Mouse (Mus musculus): ENCODE results near the gene Emid1. TPM values are rescaled to one million over a fixed set of nuclear protein-coding genes. Genes with fewer than 3 reads are reported as not detected.

Gene Emid1
- polyA plus RNA-seq, 1 experiment from 2014 or later: 13.1 TPM

DNA sequence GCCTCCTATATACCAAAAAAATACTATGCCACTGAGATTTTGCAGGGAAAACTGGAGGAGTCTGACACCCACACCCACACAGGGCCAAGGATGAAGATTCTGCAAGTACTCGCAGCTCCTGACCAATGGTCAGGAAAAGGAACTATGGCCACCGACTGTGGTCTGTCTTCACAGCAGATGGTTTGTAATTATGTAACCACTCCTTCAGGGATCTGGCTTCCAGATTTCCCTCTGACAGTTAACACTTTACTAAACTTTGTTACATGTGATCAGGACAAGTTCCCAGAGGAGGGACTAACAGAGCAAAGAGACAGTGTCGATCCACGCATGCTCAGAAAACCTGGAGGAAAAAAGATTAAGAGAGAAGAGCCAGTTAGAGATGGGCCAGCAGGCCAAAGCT, 19.3 kb downstream of the Emid1 start:
- WGBS: 80% methylated on average over 4 of the region's 4 CpGs
- Histone ChIP-seq H3K4me3 (no peak overlapping the region), H3K36me3 (replicated peaks) (no peaks in the 10 kb centered on the region), H3K9me3 (no peaks in the 10 kb centered on the region), H3K27ac (replicated peaks) (no peak overlapping the region), H3K4me1 (peaks cover 27% of the 10 kb centered on the region), H3K27me3 (replicated peaks; ENCODE audit: low read depth, poor library complexity, severe bottlenecking) (0 out of 2 replicates have a peak, but pooled peaks cover 4% of the 10 kb centered on the region)
- no peak for DNase-seq (ENCODE audit: low spot score)

- Histone ChIP-seq H3K4me3 (no peak overlapping the region), H3K4me1 (peaks cover 26% of the 10 kb centered on the region), H3K27ac (replicated peaks) (peak overlapping the region; percentile 2; the same call in 1 of the 2 replicates), H3K36me3 (replicated peaks) (no peaks in the 10 kb centered on the region), H3K9me3 (no peaks in the 10 kb centered on the region), H3K27me3 (replicated peaks; ENCODE audit: low read depth, poor library complexity, severe bottlenecking) (0 out of 2 replicates have a peak, but pooled peaks cover 1% of the 10 kb centered on the region)
- DNase-seq (ENCODE audit: low spot score): no peak
- 60% methylated on average over 4 of the region's 4 CpGs for WGBS
Measured at GRCm38 (mm10) chr11:5130111-5130665, 21.9 kb downstream of the Emid1 start.

- Histone ChIP-seq H3K9me3 (no peaks in the 10 kb centered on the region), H3K27me3 (replicated peaks; ENCODE audit: low read depth, poor library complexity, severe bottlenecking) (no peaks in the 10 kb centered on the region), H3K4me3 (no peak overlapping the region), H3K27ac (replicated peaks) (peak overlapping the region; percentile 69), H3K4me1 (peaks cover 21% of the 10 kb centered on the region), H3K36me3 (replicated peaks) (peaks cover under 1% of the 10 kb centered on the region; the same call in 1 of the 2 replicates)
- 58% methylated on average over 5 of the region's 5 CpGs for WGBS
- no peak for DNase-seq (ENCODE audit: low spot score)
Measured at GRCm38 (mm10) chr11:5129035-5129480, 23.0 kb downstream of the Emid1 start.

GRCm38 (mm10) chr11:5125713-5126112, 26.3 kb downstream of the Emid1 start:
- WGBS: 87% methylated on average over 4 of the region's 4 CpGs
- H3K27me3 ChIP-seq (replicated peaks; ENCODE audit: low read depth, poor library complexity, severe bottlenecking): no peaks in the 10 kb centered on the region
- DNase-seq (ENCODE audit: low spot score): no peak
- H3K9me3 ChIP-seq: no peaks in the 10 kb centered on the region
- peaks cover 19% of the 10 kb centered on the region for H3K4me1 ChIP-seq
- H3K27ac ChIP-seq (replicated peaks): no peak overlapping the region
- peaks cover 4% of the 10 kb centered on the region; the same call in 1 of the 2 replicates for H3K36me3 ChIP-seq (replicated peaks)
- H3K4me3 ChIP-seq: no peak overlapping the region

DNA sequence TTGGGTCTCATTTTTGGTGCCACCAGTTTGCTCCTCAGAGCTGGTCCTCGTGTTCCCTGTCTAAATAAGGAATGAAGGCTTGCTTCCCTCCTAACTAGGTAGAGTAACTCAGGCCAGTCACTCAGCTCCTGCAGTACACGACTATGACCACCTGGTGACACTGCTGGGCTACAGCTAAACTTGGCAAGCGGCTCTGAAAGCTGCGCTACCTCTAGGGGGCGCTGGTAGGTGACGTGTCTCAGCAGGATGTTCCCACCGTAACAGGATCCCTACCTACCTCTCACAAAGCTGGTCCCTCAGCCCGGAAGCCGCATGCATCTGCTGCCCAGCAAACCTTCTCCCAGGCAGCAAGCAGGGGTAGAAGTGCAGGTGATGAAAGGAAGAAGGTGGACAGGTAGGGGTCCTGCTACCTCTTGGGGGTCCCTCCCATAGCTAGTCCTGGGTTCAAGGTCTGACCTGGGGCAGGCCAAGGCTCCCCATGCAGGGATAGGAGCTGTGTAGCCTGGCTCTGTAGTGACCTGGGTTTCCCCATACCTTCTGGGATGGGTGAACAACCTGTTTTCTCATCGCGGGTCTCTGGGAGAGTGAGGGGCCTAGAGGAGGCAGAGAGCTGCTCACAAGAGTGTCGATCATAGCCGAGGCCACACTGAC, 37.0 kb downstream of the Emid1 start:
- DNase-seq (ENCODE audit: low spot score): peak; percentile 89
- Histone ChIP-seq H3K36me3 (replicated peaks) (no peaks in the 10 kb centered on the region), H3K27me3 (replicated peaks; ENCODE audit: low read depth, poor library complexity, severe bottlenecking) (no peaks in the 10 kb centered on the region), H3K4me1 (peaks cover 5% of the 10 kb centered on the region; the same call in 1 of the 2 replicates), H3K9me3 (no peaks in the 10 kb centered on the region), H3K27ac (replicated peaks) (peak overlapping the region; percentile 70), H3K4me3 (peak overlapping the region; percentile 28; the same call in 1 of the 2 replicates)
- 28% methylated on average over 13 of the region's 13 CpGs for WGBS

DNA sequence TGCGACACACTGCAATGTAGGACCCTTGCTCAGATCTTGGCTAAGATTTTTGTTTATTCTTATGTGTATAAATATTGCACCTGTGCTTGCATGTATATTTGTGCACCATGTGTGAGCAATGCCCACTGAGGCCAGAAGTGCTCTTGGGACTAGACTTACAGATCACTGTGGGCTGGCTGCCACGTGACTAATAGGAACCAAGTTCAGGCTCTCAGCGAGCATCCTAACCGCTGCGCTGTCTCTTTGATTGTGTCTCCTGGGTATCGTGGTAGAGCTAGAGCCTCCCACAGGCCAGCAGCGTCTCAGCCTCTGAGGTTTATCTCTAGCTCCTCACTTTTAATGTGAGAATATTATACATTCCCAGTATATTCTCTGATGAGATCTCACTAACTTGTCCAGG, 38.4 kb downstream of the Emid1 start:
- Histone ChIP-seq H3K4me1 (peaks cover 5% of the 10 kb centered on the region; the same call in 1 of the 2 replicates), H3K9me3 (no peaks in the 10 kb centered on the region), H3K4me3 (no peak overlapping the region), H3K36me3 (replicated peaks) (peaks cover 2% of the 10 kb centered on the region; the same call in 1 of the 2 replicates), H3K27ac (replicated peaks) (no peak overlapping the region), H3K27me3 (replicated peaks; ENCODE audit: low read depth, poor library complexity, severe bottlenecking) (no peaks in the 10 kb centered on the region)
- 84% methylated on average over 7 of the region's 7 CpGs for WGBS
- no peak for DNase-seq (ENCODE audit: low spot score)

GRCm38 (mm10) chr11:5109441-5109840, 42.6 kb downstream of the Emid1 start:
- Histone ChIP-seq H3K36me3 (replicated peaks) (peaks cover 19% of the 10 kb centered on the region), H3K9me3 (no peaks in the 10 kb centered on the region), H3K27me3 (replicated peaks; ENCODE audit: low read depth, poor library complexity, severe bottlenecking) (no peaks in the 10 kb centered on the region), H3K4me1 (no peaks in the 10 kb centered on the region), H3K4me3 (no peak overlapping the region), H3K27ac (replicated peaks) (no peak overlapping the region)
- 75% methylated on average over 8 of the region's 8 CpGs for WGBS
- DNase-seq (ENCODE audit: low spot score): no peak

- DNase-seq (ENCODE audit: low spot score): no peak
- 95% methylated on average over 4 of the region's 4 CpGs for WGBS
Measured at GRCm38 (mm10) chr11:5103986-5104509, 48.0 kb downstream of the Emid1 start.

GRCm38 (mm10) chr11:5102384-5102783, 49.7 kb downstream of the Emid1 start:
- H3K4me1 ChIP-seq: peaks cover 23% of the 10 kb centered on the region
- 91% methylated on average over 7 of the region's 7 CpGs for WGBS
- no peaks in the 10 kb centered on the region for H3K27me3 ChIP-seq (replicated peaks; ENCODE audit: low read depth, poor library complexity, severe bottlenecking)
- no peak for DNase-seq (ENCODE audit: low spot score)
- H3K27ac ChIP-seq (replicated peaks): no peak overlapping the region
- peaks cover 34% of the 10 kb centered on the region for H3K36me3 ChIP-seq (replicated peaks)
- H3K9me3 ChIP-seq: no peaks in the 10 kb centered on the region
- H3K4me3 ChIP-seq: no peak overlapping the region

More at GRCm38 (mm10) chr11:5103986-5104509, 48.0 kb downstream of the Emid1 start:
- Histone ChIP-seq H3K4me3 (no peak overlapping the region), H3K27me3 (replicated peaks; ENCODE audit: low read depth, poor library complexity, severe bottlenecking) (no peaks in the 10 kb centered on the region), H3K27ac (replicated peaks) (no peak overlapping the region), H3K36me3 (replicated peaks) (peaks cover 34% of the 10 kb centered on the region), H3K4me1 (peaks cover 21% of the 10 kb centered on the region), H3K9me3 (no peaks in the 10 kb centered on the region)

- WGBS: 81% methylated on average over 6 of the region's 6 CpGs
- Histone ChIP-seq H3K9me3 (no peaks in the 10 kb centered on the region), H3K27me3 (replicated peaks; ENCODE audit: low read depth, poor library complexity, severe bottlenecking) (no peaks in the 10 kb centered on the region), H3K36me3 (replicated peaks) (peaks cover 37% of the 10 kb centered on the region), H3K27ac (replicated peaks) (no peak overlapping the region), H3K4me1 (peaks cover 31% of the 10 kb centered on the region), H3K4me3 (0 out of 2 replicates have a peak overlapping the region, but pooled peaks have one; percentile 78)
- no peak for DNase-seq (ENCODE audit: low spot score)
Measured at GRCm38 (mm10) chr11:5101641-5102040, 50.4 kb downstream of the Emid1 start.

GRCm38 (mm10) chr11:5100801-5101200, 51.3 kb downstream of the Emid1 start:
- Histone ChIP-seq H3K27me3 (replicated peaks; ENCODE audit: low read depth, poor library complexity, severe bottlenecking) (no peaks in the 10 kb centered on the region), H3K4me3 (peak overlapping the region; percentile 78), H3K4me1 (peaks cover 39% of the 10 kb centered on the region), H3K9me3 (no peaks in the 10 kb centered on the region), H3K27ac (replicated peaks) (peak overlapping the region; percentile 30; the same call in 1 of the 2 replicates), H3K36me3 (replicated peaks) (peaks cover 42% of the 10 kb centered on the region)
- no peak for DNase-seq (ENCODE audit: low spot score)
- WGBS: 46% methylated on average over 5 of the region's 5 CpGs

DNA sequence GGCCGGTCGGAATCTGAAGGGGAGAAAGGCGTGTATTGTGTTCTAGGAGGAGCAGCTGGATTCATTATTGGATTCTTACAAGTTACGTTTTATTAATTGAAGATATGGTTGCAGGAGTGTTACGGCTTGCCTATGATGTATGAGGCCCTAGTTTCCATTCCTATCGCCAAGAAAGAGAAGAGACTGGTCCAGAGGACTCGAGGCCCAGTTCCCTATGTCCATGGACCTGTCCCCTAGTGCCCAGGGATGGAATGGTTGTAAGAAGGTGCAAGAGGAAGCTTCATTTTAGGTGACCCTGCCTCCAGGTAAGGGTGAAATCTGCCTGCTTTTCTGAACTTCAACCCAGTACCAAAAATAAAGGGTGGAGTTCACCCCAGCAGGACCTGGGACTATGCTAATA, 51.8 kb downstream of the Emid1 start:
- DNase-seq (ENCODE audit: low spot score): no peak
- H3K27me3 ChIP-seq (replicated peaks; ENCODE audit: low read depth, poor library complexity, severe bottlenecking): no peaks in the 10 kb centered on the region
- H3K4me3 ChIP-seq: peak overlapping the region; percentile 78
- H3K36me3 ChIP-seq (replicated peaks): peaks cover 42% of the 10 kb centered on the region
- WGBS: 3% methylated on average over 7 of the region's 7 CpGs
- no peaks in the 10 kb centered on the region for H3K9me3 ChIP-seq
- H3K27ac ChIP-seq (replicated peaks): peak overlapping the region; percentile 100
- H3K4me1 ChIP-seq: peaks cover 40% of the 10 kb centered on the region
